Mouse (Mus musculus) kidney, postnatal 0 days (tissue): Measurements from ENCODE around the gene Mfsd5. TPM values are rescaled to one million over a fixed set of nuclear protein-coding genes. Genes with fewer than 3 reads are reported as not detected.

Experiments used
- ATAC-seq: fragments of 200-750 bp; cut with Nextera tagmentation; replicated peaks from 2 replicates; pipeline ENCODE4 v1.8.0; 2017; ENCODE audit warnings: low read depth, moderate number of reproducible peaks, moderate TSS enrichment, moderate library complexity; ENCODE audit not compliant: low FRiP score
- DNase-seq: peaks from one replicate; pipeline ENCODE4 v3.0.0-alpha.2; 2016; ENCODE audit warnings: low spot score
- H3K27ac ChIP-seq: fragments of 300-500 bp; sonication (generic); 2 replicates; pipeline ENCODE4 v1.5.1; 2014; ENCODE audit warnings: mild to moderate bottlenecking
- H3K27me3 ChIP-seq: fragments of 300-500 bp; sonication (generic); 2 replicates; pipeline ENCODE4 v1.6.1; 2014; ENCODE audit warnings: low read length, mixed read lengths; ENCODE audit not compliant: insufficient read depth
- H3K36me3 ChIP-seq: fragments of 300-500 bp; sonication (generic); 2 replicates; pipeline ENCODE4 v1.6.1; 2014; ENCODE audit warnings: low read length, mixed read lengths; ENCODE audit not compliant: insufficient read depth
- H3K4me1 ChIP-seq: fragments of 300-500 bp; sonication (generic); replicated peaks from 2 replicates; pipeline ENCODE4 v1.6.1; 2014; ENCODE audit warnings: antibody characterized with exemption, low read length, mixed read lengths; ENCODE audit not compliant: insufficient read depth
- H3K4me2 ChIP-seq: fragments of 300-500 bp; sonication (generic); 2 replicates; pipeline ENCODE4 v1.6.1; 2014; ENCODE audit warnings: mild to moderate bottlenecking, low read length, moderate library complexity, mixed read lengths
- H3K4me3 ChIP-seq: fragments of 300-500 bp; sonication (generic); replicated peaks from 2 replicates; pipeline ENCODE4 v1.5.1; 2014; ENCODE audit warnings: low read depth, low read length
- H3K9ac ChIP-seq: fragments of 300-500 bp; sonication (generic); 2 replicates; pipeline ENCODE4 v1.6.1; 2014; ENCODE audit warnings: low read depth, low read length
- H3K9me3 ChIP-seq: fragments of 300-500 bp; sonication (generic); replicated peaks from 2 replicates; pipeline ENCODE4 v1.6.1; 2016; ENCODE audit warnings: low read length, inconsistent platforms, mixed read lengths
- CTCF ChIP-seq: IDR thresholded peaks from 2 replicates; pipeline ENCODE4 v1.5.1; 2016; ENCODE audit warnings: antibody characterized with exemption, low read depth, mild to moderate bottlenecking, moderate library complexity
- WGBS: fragments of 180-500 bp; shearing (Covaris S2); extraction: QIAGEN DNeasy Blood & Tissue Kit; methylation state at CpG from one replicate; pipeline ENCODE4 v1.1.7; 2014; 5-methylcytosine and 5-hydroxymethylcytosine counted together
- polyA plus RNA-seq: library from polyadenylated mRNA; unstranded; fragments of >200 nt; fragmentation: Nextera tagmentation; extraction: Ambion mirVana; gene quantifications from 2 replicates; pipeline ENCODE4 v1.2.1, GENCODE M21; 2015

The Mfsd5 gene
- polyA plus RNA-seq, 1 experiment from 2014 or later: 73.2 TPM

GRCm38 (mm10) chr15:102247252-102248130 is 31.8 kb upstream of the Mfsd5 start:
- ATAC-seq (peak; percentile 55), DNase-seq (peak; percentile 85)
- TF ChIP-seq CTCF: no peak; the same call in 1 of the 2 replicates
- H3K9ac ChIP-seq: peak overlapping the region; percentile 72
- H3K27ac ChIP-seq: peak overlapping the region; percentile 96
- peak overlapping the region; percentile 71 for H3K4me3 ChIP-seq
- WGBS: 1% methylated on average over 59 of the region's 65 CpGs
- H3K4me1 ChIP-seq: peaks cover 45% of the 10 kb centered on the region
- no peaks in the 10 kb centered on the region for H3K36me3 ChIP-seq
- H3K4me2 ChIP-seq: peak overlapping the region; percentile 88
- no peaks in the 10 kb centered on the region for H3K9me3 ChIP-seq
- no peaks in the 10 kb centered on the region for H3K27me3 ChIP-seq

GRCm38 (mm10) chr15:102248131-102248811 is 31.0 kb upstream of the Mfsd5 start:
- Histone ChIP-seq H3K27me3 (no peaks in the 10 kb centered on the region), H3K4me2 (peak overlapping the region; percentile 88), H3K4me3 (peak overlapping the region; percentile 71), H3K27ac (peak overlapping the region; percentile 96), H3K4me1 (peaks cover 37% of the 10 kb centered on the region), H3K9ac (peak overlapping the region; percentile 72), H3K9me3 (no peaks in the 10 kb centered on the region), H3K36me3 (no peaks in the 10 kb centered on the region)
- no peak for DNase-seq
- no peak for ATAC-seq
- WGBS: 10% methylated on average over 8 of the region's 8 CpGs
- no peak for TF ChIP-seq CTCF

- no peaks in the 10 kb centered on the region for H3K36me3 ChIP-seq
- 0 out of 2 replicates have a peak, but pooled peaks have one; percentile 6 for TF ChIP-seq CTCF
- ATAC-seq: no peak
- H3K9ac ChIP-seq: no peak overlapping the region
- no peaks in the 10 kb centered on the region for H3K27me3 ChIP-seq
- H3K9me3 ChIP-seq: no peaks in the 10 kb centered on the region
- peak; percentile 63 for DNase-seq
- WGBS: 16% methylated on average over 3 of the region's 3 CpGs
- no peak overlapping the region for H3K4me3 ChIP-seq
- peak overlapping the region; percentile 96 for H3K27ac ChIP-seq
- peaks cover 32% of the 10 kb centered on the region for H3K4me1 ChIP-seq
- peak overlapping the region; percentile 88 for H3K4me2 ChIP-seq
Measured at GRCm38 (mm10) chr15:102248812-102249191, 30.5 kb upstream of the Mfsd5 start.

DNA sequence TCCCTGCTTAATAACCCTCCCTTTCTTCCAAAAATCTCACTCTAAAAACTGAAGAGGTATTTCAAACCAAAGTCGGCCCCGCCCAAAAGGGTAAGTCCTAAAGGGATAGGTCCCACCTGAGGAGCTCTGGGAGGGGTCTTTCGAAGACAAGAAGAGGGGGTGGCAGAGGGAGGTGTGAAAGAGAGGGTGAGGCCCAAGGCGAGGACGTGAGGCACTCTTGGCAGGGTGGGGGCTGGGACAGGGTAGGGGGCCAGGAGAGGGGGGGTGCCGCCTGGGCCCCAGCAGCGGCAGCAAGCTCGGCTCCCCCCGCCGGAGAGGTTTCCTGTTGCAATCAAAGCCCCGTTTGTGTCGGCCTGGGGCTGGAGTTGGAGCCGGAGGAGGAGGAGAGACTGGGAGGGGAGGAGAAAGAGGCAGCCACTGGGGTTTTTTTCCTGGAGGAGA is 30.0 kb upstream of the Mfsd5 start:
- WGBS: 9% methylated on average over 13 of the region's 13 CpGs

GRCm38 (mm10) chr15:102249967-102250366 is 29.3 kb upstream of the Mfsd5 start:
- DNase-seq (no peak), ATAC-seq (no peak)
- peak overlapping the region; percentile 88 for H3K4me2 ChIP-seq
- no peaks in the 10 kb centered on the region for H3K27me3 ChIP-seq
- H3K36me3 ChIP-seq: no peaks in the 10 kb centered on the region
- H3K4me1 ChIP-seq: peaks cover 24% of the 10 kb centered on the region; the same call in 1 of the 2 replicates
- no peaks in the 10 kb centered on the region for H3K9me3 ChIP-seq
- WGBS: 54% methylated on average over 9 of the region's 9 CpGs
- H3K9ac ChIP-seq: 0 out of 2 replicates have a peak overlapping the region, but pooled peaks have one; percentile 41
- peak overlapping the region; percentile 96 for H3K27ac ChIP-seq
- H3K4me3 ChIP-seq: no peak overlapping the region
- no peak for TF ChIP-seq CTCF

More for the DNA sequence above, 30.0 kb upstream of the Mfsd5 start:
- ATAC-seq (no peak), DNase-seq (peak; percentile 66)
- H3K27ac ChIP-seq: peak overlapping the region; percentile 96
- H3K9me3 ChIP-seq: no peaks in the 10 kb centered on the region
- peaks cover 27% of the 10 kb centered on the region; the same call in 1 of the 2 replicates for H3K4me1 ChIP-seq
- H3K9ac ChIP-seq: peak overlapping the region; percentile 41; the same call in 1 of the 2 replicates
- no peaks in the 10 kb centered on the region for H3K27me3 ChIP-seq
- H3K4me3 ChIP-seq: no peak overlapping the region
- H3K36me3 ChIP-seq: no peaks in the 10 kb centered on the region
- TF ChIP-seq CTCF: no peak
- H3K4me2 ChIP-seq: peak overlapping the region; percentile 88

GRCm38 (mm10) chr15:102250521-102250920 is 28.7 kb upstream of the Mfsd5 start:
- Histone ChIP-seq H3K4me2 (no peak overlapping the region), H3K36me3 (no peaks in the 10 kb centered on the region), H3K27ac (no peak overlapping the region), H3K9ac (no peak overlapping the region), H3K4me1 (peaks cover 29% of the 10 kb centered on the region), H3K9me3 (no peaks in the 10 kb centered on the region), H3K4me3 (no peak overlapping the region), H3K27me3 (no peaks in the 10 kb centered on the region)
- 71% methylated on average over 5 of the region's 5 CpGs for WGBS
- TF ChIP-seq CTCF: no peak
- no peak for ATAC-seq
- no peak for DNase-seq
